Mouse (Mus musculus) WW6 (cell line): Measurements from ENCODE around the gene Map10.

Experiments
- DNase-seq: peaks from one replicate; pipeline ENCODE4 v3.0.0-alpha.2; 2013; ENCODE audit warnings: low read depth, low spot score

The Map10 gene

DNA sequence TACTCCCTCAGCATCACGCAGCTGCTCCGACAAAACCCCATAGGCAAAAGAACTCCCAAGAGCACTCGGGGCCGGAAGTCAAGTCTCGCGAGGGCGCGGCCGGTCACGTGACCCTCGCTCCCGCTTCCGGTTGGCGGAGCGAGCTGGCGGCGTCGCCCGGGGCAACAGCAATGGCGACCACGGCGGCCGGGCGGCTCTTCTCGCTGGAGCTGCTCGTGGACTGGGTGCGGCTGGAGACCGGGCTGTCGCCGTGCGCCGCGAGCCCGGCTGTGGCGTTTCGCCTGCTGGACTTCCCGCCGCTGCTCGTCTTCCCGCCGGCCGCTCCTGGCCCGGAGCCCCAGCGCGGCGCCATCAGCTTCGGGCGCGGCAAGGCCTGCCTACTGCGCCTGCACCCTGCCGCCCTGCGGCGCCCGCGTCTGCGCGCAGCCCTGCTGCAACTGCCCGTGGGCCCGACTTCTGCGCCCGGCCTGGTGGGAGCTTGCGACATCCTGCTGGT is at the start of gene Map10:
Map10 (plus strand) TSS at position 119 of the 496 bp plus-strand sequence.
- DNase-seq: peak; percentile 77

- no peak for DNase-seq
Measured at GRCm38 (mm10) chr8:125620301-125620700, 49.3 kb upstream of the Map10 start.

DNA sequence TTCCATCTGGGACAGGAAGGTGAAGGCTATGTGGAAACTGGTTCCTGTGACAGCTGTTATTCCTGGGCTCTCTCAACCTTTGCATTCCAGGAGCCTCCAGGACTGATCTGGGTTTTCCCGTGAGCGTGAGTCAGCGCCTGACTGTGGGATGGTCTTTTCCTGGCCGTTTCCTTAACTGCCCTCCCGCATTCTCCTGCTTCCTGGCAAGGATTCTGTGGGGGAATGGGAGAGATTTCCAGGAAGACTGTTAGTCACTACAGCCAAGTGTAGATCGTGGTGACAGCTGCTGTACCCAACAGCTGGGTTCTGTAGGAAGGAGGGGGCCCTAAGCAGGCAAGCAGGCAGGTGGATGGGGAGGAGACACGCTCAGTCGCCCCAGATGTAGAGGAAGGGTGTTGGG is 45.3 kb upstream of the Map10 start:
- DNase-seq: no peak

DNA sequence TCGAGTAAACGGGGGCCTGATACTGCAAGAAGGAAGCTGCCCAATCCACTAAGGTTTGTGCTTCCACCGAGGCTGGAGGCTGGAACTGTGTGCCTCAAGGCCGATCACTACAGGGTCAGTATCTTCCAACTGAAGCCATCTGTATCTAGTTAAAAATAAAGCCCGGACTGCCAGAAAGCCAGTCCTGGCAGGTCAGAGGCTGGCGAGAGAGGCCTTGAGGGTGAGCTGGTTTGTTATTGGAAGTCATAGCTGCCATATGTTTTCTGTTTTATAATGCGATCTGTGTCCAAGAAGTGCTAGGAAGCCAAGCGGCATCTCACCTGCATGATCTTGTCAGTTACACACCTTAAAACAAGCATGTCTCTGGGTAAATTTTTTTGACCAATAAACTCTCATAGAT is 43.2 kb upstream of the Map10 start:
- no peak for DNase-seq

DNA sequence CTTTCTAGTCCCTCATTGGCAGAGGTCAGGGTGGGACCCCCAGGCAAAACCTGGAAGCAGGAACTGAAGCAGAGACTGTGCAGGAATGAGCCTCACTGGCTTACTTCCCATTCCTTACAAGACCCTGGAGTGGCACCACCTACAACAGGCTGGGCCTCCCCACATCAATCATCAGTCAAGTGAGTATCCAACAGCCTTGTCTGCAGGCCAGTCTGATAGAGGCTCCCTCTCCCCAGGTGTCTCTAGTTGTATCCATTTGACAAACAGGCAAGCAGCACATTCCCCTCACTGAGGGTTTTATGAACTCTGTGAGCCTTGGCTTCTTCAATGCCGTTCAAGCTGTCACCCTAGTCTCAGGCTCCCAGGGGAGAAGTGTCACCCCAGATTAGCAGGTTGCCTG is 40.8 kb upstream of the Map10 start:
- DNase-seq: no peak

DNA sequence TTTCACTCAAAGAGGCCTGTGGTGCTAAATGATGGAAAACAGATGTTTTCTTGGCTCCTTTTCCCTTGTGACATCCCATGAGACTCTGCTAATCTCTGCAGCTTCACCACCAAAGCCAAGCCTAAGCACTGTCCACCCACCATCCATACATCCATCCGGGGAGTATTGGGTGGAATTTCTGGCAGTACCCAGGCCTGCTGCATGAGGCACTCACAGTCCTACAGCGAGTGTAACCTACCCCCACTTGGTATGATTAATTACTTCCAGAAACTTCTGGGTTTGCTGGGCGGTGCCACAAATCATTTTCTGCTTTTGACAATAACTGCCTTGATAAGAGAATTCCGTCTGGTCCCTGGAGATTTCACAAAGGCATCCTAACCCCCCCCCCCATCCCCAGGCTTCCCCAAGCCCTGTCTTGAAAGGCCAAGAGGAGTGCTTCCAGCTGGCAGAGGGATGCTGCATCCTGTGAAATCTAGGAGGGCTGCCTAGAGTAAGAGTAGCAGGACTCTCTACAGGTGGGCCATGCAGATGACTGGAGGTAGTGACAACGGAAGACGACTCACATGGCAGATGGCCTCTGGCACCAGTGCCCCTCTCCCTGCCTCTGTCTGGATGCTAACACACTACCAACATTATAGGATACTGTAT is 31.1 kb upstream of the Map10 start:
- no peak for DNase-seq

- DNase-seq: no peak
Measured at GRCm38 (mm10) chr8:125639631-125640030, 30.0 kb upstream of the Map10 start.

DNA sequence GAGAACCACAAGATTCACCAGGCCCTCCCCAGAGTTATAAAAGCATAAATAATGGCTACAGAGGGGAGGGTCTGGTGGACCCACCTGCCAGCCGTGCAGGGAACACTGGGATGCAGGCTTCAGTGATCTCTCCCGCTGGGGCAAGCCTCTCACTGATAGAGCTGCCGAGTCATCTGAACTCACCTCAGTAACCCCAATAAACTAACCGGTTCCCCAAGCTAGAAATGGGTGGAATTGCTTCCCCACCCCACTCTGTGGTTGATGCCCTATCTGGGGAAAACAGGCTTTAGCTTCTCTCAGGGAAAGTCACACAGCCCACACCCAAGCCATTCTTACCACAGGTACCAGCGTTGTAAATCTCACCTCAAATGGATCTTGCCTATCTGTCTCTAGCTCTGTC is 28.9 kb upstream of the Map10 start:
- no peak for DNase-seq

GRCm38 (mm10) chr8:125641808-125642207 is 27.8 kb upstream of the Map10 start:
- no peak for DNase-seq

DNA sequence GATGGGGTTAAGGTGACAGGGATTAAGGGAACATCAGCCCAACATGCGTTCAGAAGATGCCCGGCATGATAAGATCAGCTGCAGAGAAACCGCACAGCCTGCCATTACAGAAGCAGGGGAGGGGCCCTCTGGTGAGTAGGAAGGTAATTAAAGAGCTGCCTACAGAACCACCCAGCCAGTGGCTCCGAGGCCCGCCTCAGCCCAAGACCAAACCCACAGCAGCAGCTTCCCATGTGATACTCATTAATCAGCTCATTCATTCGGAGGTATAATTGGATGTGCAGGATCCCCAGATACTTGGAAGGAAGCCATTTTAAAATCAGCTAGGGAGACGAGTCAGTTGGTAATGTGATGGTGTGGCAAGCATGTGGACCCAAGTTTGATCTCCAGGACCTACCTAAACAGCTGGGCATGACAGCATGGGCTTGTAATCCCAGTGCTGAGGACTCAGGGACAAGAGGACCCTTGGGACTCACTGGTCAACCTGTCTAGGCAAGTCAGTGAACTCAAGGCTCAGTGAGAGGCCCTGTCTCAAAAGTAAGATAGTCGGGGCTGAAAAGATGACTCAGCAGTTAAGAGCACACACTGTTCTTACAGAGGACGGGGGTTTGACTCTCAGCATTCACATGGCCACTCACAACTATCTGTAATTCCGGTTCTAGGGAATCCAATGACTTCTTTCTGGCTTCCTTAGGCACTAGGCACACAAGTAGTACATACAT is 23.7 kb upstream of the Map10 start:
- DNase-seq: no peak

GRCm38 (mm10) chr8:125649447-125649846 is 20.2 kb upstream of the Map10 start:
- DNase-seq: no peak

DNA sequence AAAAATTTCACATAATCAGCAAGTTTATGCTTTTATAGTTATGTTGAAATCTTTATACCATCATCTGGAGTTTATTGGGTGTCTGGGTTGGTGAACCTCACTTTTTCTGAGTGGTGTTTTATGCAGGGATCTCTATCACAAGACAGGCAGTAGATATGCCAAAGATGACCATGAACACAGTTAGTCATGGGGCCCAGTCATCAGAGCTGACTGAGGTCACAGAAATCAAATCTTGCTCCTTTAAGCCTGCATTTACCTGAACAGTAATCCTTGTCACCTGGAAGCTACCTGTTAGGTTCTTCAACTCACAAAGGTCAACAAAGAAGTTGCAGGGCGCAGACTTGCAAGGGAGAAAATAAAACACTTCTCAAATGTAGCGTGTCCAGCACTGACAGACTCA is 14.8 kb upstream of the Map10 start:
- DNase-seq: no peak

- no peak for DNase-seq
Measured at GRCm38 (mm10) chr8:125658508-125658907, 11.1 kb upstream of the Map10 start.

DNA sequence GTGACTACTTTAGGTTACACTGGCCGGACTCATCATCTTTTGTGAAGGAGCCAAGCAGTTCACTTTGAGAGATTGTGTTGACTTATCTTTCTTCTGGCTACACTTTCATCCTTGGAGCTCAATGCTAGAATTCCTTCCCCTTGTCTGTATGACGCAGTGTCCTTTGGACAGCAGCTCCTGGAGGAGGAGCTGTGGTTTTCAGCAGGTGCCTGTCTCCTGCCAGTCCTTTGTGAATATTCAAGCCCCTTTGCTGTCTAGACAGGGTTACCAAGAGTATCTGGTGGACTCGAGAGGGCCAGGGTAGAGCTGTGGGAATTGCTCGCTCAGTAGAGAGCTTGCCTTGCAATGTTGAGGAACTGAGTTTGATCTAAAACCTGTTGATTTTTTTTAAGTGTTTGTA is 10.7 kb upstream of the Map10 start:
- no peak for DNase-seq

DNA sequence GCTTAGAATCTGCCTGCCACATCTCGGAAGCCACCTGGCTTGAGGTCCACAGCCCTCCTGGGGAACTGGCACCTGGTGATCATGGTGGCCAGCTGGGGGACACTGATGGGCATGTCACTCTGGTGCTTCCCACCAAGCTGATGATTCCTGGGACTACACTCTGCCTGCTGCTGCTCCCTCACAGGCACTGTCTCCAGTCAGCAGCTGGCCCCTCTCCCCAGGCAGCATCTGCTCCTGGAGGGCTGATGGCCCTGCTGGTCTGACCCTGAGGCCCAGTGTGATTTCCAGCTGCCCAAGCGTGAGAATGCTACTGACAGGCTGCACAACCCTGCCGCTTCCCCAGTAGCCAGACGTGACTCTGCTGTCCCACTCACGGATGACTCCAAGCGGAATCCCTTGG is 9.2 kb upstream of the Map10 start:
- DNase-seq: no peak

DNA sequence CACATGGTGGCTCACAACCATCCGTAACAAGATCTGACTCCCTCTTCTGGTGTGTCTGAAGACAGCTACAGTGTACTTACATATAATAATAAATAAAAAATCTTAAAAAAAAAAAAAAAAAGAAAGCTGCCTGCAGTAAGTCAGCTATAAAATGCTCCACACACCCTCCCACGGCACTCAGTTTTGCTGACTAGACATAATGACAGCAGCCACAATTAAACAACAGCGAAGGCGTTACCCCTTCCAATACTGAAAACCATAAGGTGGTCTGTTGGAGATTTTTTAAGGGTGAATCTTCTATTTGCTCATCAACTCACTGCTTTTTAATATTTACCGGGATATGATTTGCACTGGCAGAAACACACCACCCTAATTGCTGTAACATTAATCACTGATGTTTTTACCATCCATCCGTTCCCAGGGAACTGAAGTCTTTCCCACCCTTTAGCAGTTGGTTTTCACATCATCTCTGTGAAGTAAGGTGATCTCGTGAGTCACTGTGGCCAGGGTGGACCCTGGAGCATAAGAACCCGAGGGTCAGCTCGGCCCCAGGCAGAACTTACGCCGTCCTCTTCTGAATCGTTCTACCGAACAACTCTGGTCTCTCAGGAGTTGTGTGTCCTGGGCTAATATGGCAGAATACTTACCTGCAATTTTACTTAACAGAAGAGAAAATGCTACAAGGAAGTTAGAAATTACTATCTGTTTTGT is 7.5 kb upstream of the Map10 start:
- no peak for DNase-seq

GRCm38 (mm10) chr8:125662669-125663048 is 7.0 kb upstream of the Map10 start:
- DNase-seq: no peak

DNA sequence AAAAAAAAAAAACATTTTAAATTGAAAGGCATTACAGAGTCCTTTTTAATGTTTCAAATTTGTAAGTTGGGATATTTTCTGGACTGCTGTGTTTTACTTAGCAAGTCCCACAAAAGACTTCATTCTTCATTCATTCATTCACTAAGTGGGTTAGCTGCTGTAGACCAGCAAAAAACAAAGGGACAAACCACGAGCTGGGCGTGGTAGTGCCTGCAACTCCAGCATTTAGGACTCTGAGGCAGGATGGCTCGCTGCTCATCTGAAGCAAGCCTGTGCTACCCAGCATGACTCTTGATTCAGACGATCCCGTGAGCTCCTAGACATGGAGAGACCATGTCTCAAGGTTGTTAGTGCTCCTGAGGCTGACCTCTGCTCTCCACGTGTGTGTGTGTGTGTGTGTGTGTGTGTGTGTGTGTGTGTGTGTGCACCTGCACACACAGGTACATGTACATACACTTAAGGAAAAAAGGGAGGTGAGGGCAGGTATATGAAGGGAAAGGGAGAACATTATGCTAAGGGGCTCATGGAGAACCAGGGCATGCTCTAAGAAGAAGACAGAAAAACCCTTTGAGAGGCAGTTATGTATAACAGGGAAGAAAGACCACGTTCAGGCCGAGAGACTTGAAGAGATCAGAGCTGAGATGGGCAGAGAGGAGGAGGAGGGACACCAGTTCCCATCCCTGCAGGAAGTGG is 4.3 kb upstream of the Map10 start:
- peak; percentile 53 for DNase-seq

GRCm38 (mm10) chr8:125665876-125666186 is 3.8 kb upstream of the Map10 start:
- DNase-seq: peak; percentile 20

- DNase-seq: peak; percentile 40
Measured at GRCm38 (mm10) chr8:125666201-125666600, 3.4 kb upstream of the Map10 start.

GRCm38 (mm10) chr8:125667248-125667647 is 2.4 kb upstream of the Map10 start:
- no peak for DNase-seq

- DNase-seq: no peak
Measured at GRCm38 (mm10) chr8:125669159-125669699, 389 bp upstream of the Map10 start.
